Mouse (Mus musculus): Measurements from ENCODE around the gene Nmt1. TPM values are rescaled to one million over a fixed set of nuclear protein-coding genes. Genes with fewer than 3 reads are reported as not detected.
A peak's percentile ranks its signal among the peaks of the same experiment; 100 is the strongest.

Gene Nmt1
- polyA plus RNA-seq, 1 experiment = 74.3 TPM

GRCm38 (mm10) chr11:103015881-103016825 lies 11.8 kb upstream of the Nmt1 start:
- Histone ChIP-seq H3K27ac (ENCODE audit: insufficient read depth, low read length) (0 out of 2 replicates have a peak overlapping the region, but pooled peaks have one; percentile 42), H3K4me1 (ENCODE audit: control insufficient read depth, insufficient read depth, low read length) (no peaks in the 10 kb centered on the region), H3K4me3 (ENCODE audit: insufficient read depth, low read length) (peak overlapping the region; percentile 56)
- TF ChIP-seq POLR2A (IDR thresholded peaks at IDR 0.05; ENCODE audit: extremely low read depth, insufficient read depth, low read length) = no peak
- no peak for TF ChIP-seq CTCF (IDR thresholded peaks at IDR 0.05; ENCODE audit: extremely low read depth, insufficient read depth, low read length)

GRCm38 (mm10) chr11:103016930-103017329 lies 11.1 kb upstream of the Nmt1 start:
- Histone ChIP-seq H3K4me1 (ENCODE audit: control insufficient read depth, insufficient read depth, low read length) (no peaks in the 10 kb centered on the region), H3K4me3 (ENCODE audit: insufficient read depth, low read length) (peak overlapping the region; percentile 56), H3K27ac (ENCODE audit: insufficient read depth, low read length) (0 out of 2 replicates have a peak overlapping the region, but pooled peaks have one; percentile 42)
- peak; percentile 69 for TF ChIP-seq POLR2A (IDR thresholded peaks at IDR 0.05; ENCODE audit: extremely low read depth, insufficient read depth, low read length)
- no peak for TF ChIP-seq CTCF (IDR thresholded peaks at IDR 0.05; ENCODE audit: extremely low read depth, insufficient read depth, low read length)

DNA sequence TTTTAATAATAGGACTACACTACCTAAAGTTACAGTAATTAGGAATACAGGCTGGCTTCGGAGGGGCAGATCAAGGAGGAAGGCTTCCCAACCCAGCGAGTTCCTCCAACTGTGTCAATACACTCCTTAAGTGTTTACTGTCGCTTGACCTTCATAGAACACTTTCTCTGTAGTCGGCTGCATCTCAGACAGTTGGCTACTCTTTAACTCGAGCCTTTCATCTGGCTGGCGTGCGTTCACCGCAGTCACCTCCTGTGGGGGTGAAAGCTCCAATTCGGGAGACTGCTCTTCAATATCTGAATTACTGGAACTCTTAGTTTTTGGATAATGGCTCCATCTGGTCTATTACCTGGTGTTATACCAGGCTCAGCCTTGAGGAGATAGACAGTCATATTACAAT lies 10.3 kb upstream of the Nmt1 start:
- TF ChIP-seq POLR2A (IDR thresholded peaks at IDR 0.05; ENCODE audit: extremely low read depth, insufficient read depth, low read length) (no peak), CTCF (IDR thresholded peaks at IDR 0.05; ENCODE audit: extremely low read depth, insufficient read depth, low read length) (no peak)
- Histone ChIP-seq H3K4me3 (ENCODE audit: insufficient read depth, low read length) (no peak overlapping the region), H3K27ac (ENCODE audit: insufficient read depth, low read length) (no peak overlapping the region), H3K4me1 (ENCODE audit: control insufficient read depth, insufficient read depth, low read length) (no peaks in the 10 kb centered on the region)

- Histone ChIP-seq H3K4me3 (ENCODE audit: insufficient read depth, low read length) (no peak overlapping the region), H3K27ac (ENCODE audit: insufficient read depth, low read length) (no peak overlapping the region), H3K4me1 (ENCODE audit: control insufficient read depth, insufficient read depth, low read length) (no peaks in the 10 kb centered on the region)
- TF ChIP-seq CTCF (IDR thresholded peaks at IDR 0.05; ENCODE audit: extremely low read depth, insufficient read depth, low read length) (no peak), POLR2A (IDR thresholded peaks at IDR 0.05; ENCODE audit: extremely low read depth, insufficient read depth, low read length) (no peak)
These were observed 9.1 kb upstream of the Nmt1 start for GRCm38 (mm10) chr11:103018860-103019259.

DNA sequence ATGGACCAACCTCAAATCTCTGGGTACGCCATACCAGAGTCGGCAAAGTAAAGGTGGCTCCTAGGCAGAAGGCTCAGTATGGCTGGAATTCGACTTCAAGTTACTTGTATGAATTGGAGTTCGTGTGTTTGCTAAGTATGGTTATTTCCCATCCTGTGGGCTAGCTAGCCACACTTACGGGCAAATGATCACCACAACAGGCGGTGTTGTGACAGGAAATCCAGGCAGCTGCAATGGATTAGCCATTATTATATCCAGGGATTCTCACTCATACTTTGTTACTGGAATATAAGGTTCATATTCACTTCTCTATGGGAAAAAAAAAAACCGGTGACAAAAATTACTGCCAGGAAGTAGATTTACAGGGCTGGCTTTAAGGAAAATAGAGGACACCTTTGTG lies 8.7 kb upstream of the Nmt1 start:
- H3K4me3 ChIP-seq (ENCODE audit: insufficient read depth, low read length) = no peak overlapping the region
- H3K4me1 ChIP-seq (ENCODE audit: control insufficient read depth, insufficient read depth, low read length) = no peaks in the 10 kb centered on the region
- no peak for TF ChIP-seq POLR2A (IDR thresholded peaks at IDR 0.05; ENCODE audit: extremely low read depth, insufficient read depth, low read length)
- no peak for TF ChIP-seq CTCF (IDR thresholded peaks at IDR 0.05; ENCODE audit: extremely low read depth, insufficient read depth, low read length)
- no peak overlapping the region for H3K27ac ChIP-seq (ENCODE audit: insufficient read depth, low read length)

DNA sequence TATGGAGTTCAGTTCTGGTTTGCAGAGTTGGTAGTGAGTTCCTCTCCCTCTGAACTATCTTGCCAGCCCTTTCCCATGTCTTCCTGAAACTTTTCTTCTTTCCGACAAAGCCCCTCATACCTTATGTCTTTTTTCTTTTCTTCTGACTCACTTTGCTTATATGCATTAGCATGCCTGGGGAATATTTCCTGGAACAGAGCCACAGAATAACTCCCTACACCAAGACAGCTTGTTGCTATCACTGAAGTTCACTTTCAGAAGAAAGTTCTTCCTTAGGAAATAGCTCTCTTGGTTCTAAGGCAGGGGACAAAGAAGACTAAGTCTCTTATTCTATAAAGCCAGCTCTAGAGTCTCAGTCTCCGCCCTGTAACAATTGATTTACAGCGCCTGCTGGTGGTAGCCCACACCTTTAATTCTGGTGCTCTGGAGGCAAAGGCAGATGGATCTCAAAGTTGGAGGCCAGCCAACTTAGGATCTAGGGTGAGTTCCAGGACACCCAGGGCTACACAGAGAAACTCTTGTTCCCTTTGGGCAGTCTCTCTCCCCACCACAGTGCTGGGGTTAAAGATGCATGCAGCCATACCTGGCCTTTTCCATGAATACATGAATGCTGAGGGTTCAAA lies 7.2 kb upstream of the Nmt1 start:
- TF ChIP-seq CTCF (IDR thresholded peaks at IDR 0.05; ENCODE audit: extremely low read depth, insufficient read depth, low read length) (no peak), POLR2A (IDR thresholded peaks at IDR 0.05; ENCODE audit: extremely low read depth, insufficient read depth, low read length) (no peak)
- no peak overlapping the region for H3K4me3 ChIP-seq (ENCODE audit: insufficient read depth, low read length)
- H3K27ac ChIP-seq (ENCODE audit: insufficient read depth, low read length) = no peak overlapping the region
- no peaks in the 10 kb centered on the region for H3K4me1 ChIP-seq (ENCODE audit: control insufficient read depth, insufficient read depth, low read length)

- no peak for TF ChIP-seq POLR2A (IDR thresholded peaks at IDR 0.05; ENCODE audit: extremely low read depth, insufficient read depth, low read length)
- TF ChIP-seq CTCF (IDR thresholded peaks at IDR 0.05; ENCODE audit: extremely low read depth, insufficient read depth, low read length) = no peak
- H3K4me1 ChIP-seq (ENCODE audit: control insufficient read depth, insufficient read depth, low read length) = peaks cover 2% of the 10 kb centered on the region; the same call in 1 of the 2 replicates
- no peak overlapping the region for H3K27ac ChIP-seq (ENCODE audit: insufficient read depth, low read length)
- no peak overlapping the region for H3K4me3 ChIP-seq (ENCODE audit: insufficient read depth, low read length)
These were observed 4.0 kb upstream of the Nmt1 start for GRCm38 (mm10) chr11:103023974-103024373.

- H3K4me1 ChIP-seq (ENCODE audit: control insufficient read depth, insufficient read depth, low read length) = peaks cover 2% of the 10 kb centered on the region
- peak overlapping the region; percentile 62; the same call in 1 of the 2 replicates for H3K4me3 ChIP-seq (ENCODE audit: insufficient read depth, low read length)
- no peak for TF ChIP-seq POLR2A (IDR thresholded peaks at IDR 0.05; ENCODE audit: extremely low read depth, insufficient read depth, low read length)
- no peak for TF ChIP-seq CTCF (IDR thresholded peaks at IDR 0.05; ENCODE audit: extremely low read depth, insufficient read depth, low read length)
- H3K27ac ChIP-seq (ENCODE audit: insufficient read depth, low read length) = 0 out of 2 replicates have a peak overlapping the region, but pooled peaks have one; percentile 21
These were observed 1.1 kb upstream of the Nmt1 start for GRCm38 (mm10) chr11:103026901-103027300.

- Histone ChIP-seq H3K27ac (ENCODE audit: insufficient read depth, low read length) (peak overlapping the region; percentile 51), H3K4me1 (ENCODE audit: control insufficient read depth, insufficient read depth, low read length) (peaks cover 7% of the 10 kb centered on the region), H3K4me3 (ENCODE audit: insufficient read depth, low read length) (peak overlapping the region; percentile 62)
- TF ChIP-seq CTCF (IDR thresholded peaks at IDR 0.05; ENCODE audit: extremely low read depth, insufficient read depth, low read length) (no peak), POLR2A (IDR thresholded peaks at IDR 0.05; ENCODE audit: extremely low read depth, insufficient read depth, low read length) (no peak)
These were observed 317 bp upstream of the Nmt1 start for GRCm38 (mm10) chr11:103027570-103028175.
